Mouse (Mus musculus) natural killer cell, adult 2 months (primary cell): ENCODE data around the gene Gm21887.
"Not testable (repeated sequence)": the region's sequence is repeated elsewhere in the genome, so short reads cannot be mapped to it uniquely, and the experiment has no call there.

Source experiments
- DNase-seq, 2 experiments: peaks; one replicate each; pipeline ENCODE4 v3.0.0; 2022; ENCODE audit warnings: low spot score in 2 of 2

Gm21887 gene

GRCm38 (mm10) chrX:170009016-170009750 is at the start of gene Gm21887:
TSS of gene Gm21887 (plus strand) at chrX:170009659.
- DNase-seq = peak; percentile 90 to 97

- DNase-seq = no peak
These were observed 40.1 kb upstream of the Gm21887 start for GRCm38 (mm10) chrX:169969337-169969736.

GRCm38 (mm10) chrX:169969765-169970164 is 39.7 kb upstream of the Gm21887 start:
- peak; percentile 3 to 5 for DNase-seq

GRCm38 (mm10) chrX:169970546-169970945 is 38.9 kb upstream of the Gm21887 start:
- peak in 1 of 2 experiments; percentile 0 for DNase-seq

GRCm38 (mm10) chrX:169971562-169971961 is 37.9 kb upstream of the Gm21887 start:
- DNase-seq = peak in 1 of 2 experiments; percentile 0

GRCm38 (mm10) chrX:169972131-169972530 is 37.3 kb upstream of the Gm21887 start:
- DNase-seq = peak; percentile 1 to 12

GRCm38 (mm10) chrX:169972791-169973494 is 36.5 kb upstream of the Gm21887 start:
- peak; percentile 9 to 64 for DNase-seq

- peak; percentile 1 to 16 for DNase-seq
These were observed 35.7 kb upstream of the Gm21887 start for GRCm38 (mm10) chrX:169973806-169974205.

- DNase-seq = not testable (repeated sequence)
These were observed 35.0 kb upstream of the Gm21887 start for GRCm38 (mm10) chrX:169974456-169974855.

- peak; percentile 1 for DNase-seq
These were observed 34.5 kb upstream of the Gm21887 start for GRCm38 (mm10) chrX:169974974-169975373.

GRCm38 (mm10) chrX:169975681-169976131 is 33.8 kb upstream of the Gm21887 start:
- DNase-seq = peak; percentile 3 to 18

GRCm38 (mm10) chrX:169976340-169976739 is 33.1 kb upstream of the Gm21887 start:
- not testable (repeated sequence) for DNase-seq

GRCm38 (mm10) chrX:169977856-169978435 is 31.5 kb upstream of the Gm21887 start:
- DNase-seq = peak; percentile 3 to 5

- peak; percentile 43 to 62 for DNase-seq
These were observed 30.8 kb upstream of the Gm21887 start for GRCm38 (mm10) chrX:169978436-169979381.

GRCm38 (mm10) chrX:169979461-169980202 is 29.8 kb upstream of the Gm21887 start:
- DNase-seq = peak; percentile 5 to 12

GRCm38 (mm10) chrX:169980203-169980556 is 29.3 kb upstream of the Gm21887 start:
- DNase-seq = peak in 1 of 2 experiments; percentile 5

GRCm38 (mm10) chrX:169980809-169981289 is 28.6 kb upstream of the Gm21887 start:
- no peak for DNase-seq

GRCm38 (mm10) chrX:169981761-169982181 is 27.7 kb upstream of the Gm21887 start:
- DNase-seq = peak; percentile 12 to 26

- DNase-seq = peak in 1 of 2 experiments; percentile 0
These were observed 26.7 kb upstream of the Gm21887 start for GRCm38 (mm10) chrX:169982606-169983400.
